Mouse (Mus musculus): ENCODE data around the gene Acap2.

DNA sequence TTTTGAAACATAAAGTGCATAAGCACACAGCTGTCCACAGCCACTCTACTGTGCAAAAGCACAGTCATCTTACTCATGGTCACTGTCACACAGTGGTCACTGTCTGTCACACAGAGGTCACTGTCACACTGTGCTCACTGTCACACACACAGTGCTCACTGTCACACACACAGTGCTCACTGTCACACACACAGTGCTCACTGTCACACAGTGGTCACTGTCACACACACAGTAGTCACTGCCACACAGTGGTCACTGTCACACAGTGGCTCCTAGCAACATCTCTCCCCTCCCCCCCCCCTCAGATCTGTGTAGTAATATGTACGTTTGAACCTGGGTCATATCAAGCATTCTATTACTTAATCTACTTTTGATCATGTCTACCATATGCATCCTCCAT lies 13.9 kb downstream of the Acap2 start:
- TF ChIP-seq CTCF (IDR thresholded peaks at IDR 0.05; ENCODE audit: low read depth, low read length) (no peak), GATA1 (IDR thresholded peaks at IDR 0.05; ENCODE audit: borderline replicate concordance, low read length) (no peak)

Measured in G1E (cell line).